Mouse (Mus musculus) liver, postnatal 0 days (tissue): ENCODE data around the gene Ddx19a.

Experiments
- CTCF ChIP-seq: sonication (generic); IDR thresholded peaks from 2 replicates; pipeline ENCODE4 v1.5.1; 2016; ENCODE audit warnings: antibody characterized with exemption, low read depth
- EP300 ChIP-seq: IDR thresholded peaks from 2 replicates; pipeline ENCODE4 v1.6.1; 2016; ENCODE audit warnings: antibody characterized with exemption, low read depth, mild to moderate bottlenecking

GRCm38 (mm10) chr8:110936217-110936616 lies 61.4 kb downstream of the Ddx19a start:
- no peak for TF ChIP-seq CTCF
- TF ChIP-seq EP300: no peak
